Mouse (Mus musculus) bone marrow macrophage, adult 2 months (primary cell): Measurements from ENCODE around the gene Gm10721.
"Not testable (repeated sequence)": the region's sequence is repeated elsewhere in the genome, so short reads cannot be mapped to it uniquely, and the experiment has no call there.

ENCODE experiments used
- CTCF ChIP-seq: IDR thresholded peaks from 2 replicates; pipeline ENCODE4 v1.5.1; 2012; ENCODE audit warnings: low read depth, mild to moderate bottlenecking, low read length, moderate library complexity
- POLR2A ChIP-seq: IDR thresholded peaks from 2 replicates; pipeline ENCODE4 v1.6.1; 2012; ENCODE audit warnings: mild to moderate bottlenecking, low read depth, low read length, borderline replicate concordance

DNA sequence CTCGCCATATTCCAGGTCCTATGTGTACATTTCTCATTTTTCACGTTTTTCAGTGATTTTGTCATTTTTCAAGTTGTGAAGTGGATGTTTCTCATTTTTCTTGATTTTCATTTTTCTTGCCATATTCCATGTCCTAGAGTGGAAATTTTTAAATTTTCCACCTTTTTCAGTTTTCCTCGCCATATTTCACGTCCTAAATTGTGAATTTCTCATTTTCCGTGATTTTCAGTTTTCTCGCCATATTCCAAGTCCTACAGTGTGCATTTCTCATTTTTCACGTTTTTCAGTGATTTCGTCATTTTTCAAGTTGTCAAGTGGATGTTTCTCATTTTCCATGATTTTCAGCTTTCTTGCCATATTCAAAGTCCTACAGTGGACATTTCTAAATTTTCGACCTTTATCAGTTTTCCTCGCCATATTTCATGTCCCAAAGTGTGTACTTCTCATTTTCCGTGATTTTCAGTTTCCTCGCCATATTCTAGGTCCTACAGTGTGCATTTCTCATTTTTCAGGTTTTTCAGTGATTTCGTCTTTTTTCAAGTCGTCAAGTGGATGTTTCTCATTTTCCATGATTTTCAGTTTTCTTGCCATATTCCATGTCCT is 10.0 kb upstream of the Gm10721 start, which contains the start of gene Gm11168:
- not testable (repeated sequence) for TF ChIP-seq POLR2A, CTCF
